In genomic region chr8:23567906-23568305, GRCm38 (mm10) we compare ENCODE assay signal across 25 mouse cellular contexts.
"Had no signal": no experiment of that assay in that cellular context is flagged by ENCODE, and none has a peak within 500 bp of the region (broad histone marks: within the 10 kb centered on the region; RNA-seq: fewer than 3 reads in every experiment).

No protein-coding gene starts in this region.

- H3K9me3 ChIP-seq: kidney, embryonic 15.5 days; limb, embryonic 12.5 days; limb, embryonic 15.5 days; midbrain, embryonic 10.5 days; midbrain, embryonic 15.5 days; neural tube, embryonic 12.5 days; neural tube, embryonic 15.5 days had no signal

- H3K9ac ChIP-seq: kidney, embryonic 15.5 days; limb, embryonic 12.5 days; limb, embryonic 15.5 days; liver, embryonic 14.5 days; liver, postnatal 0 days; lung, embryonic 14.5 days; midbrain, embryonic 15.5 days; neural tube, embryonic 12.5 days; neural tube, embryonic 15.5 days had no signal

- H3K4me2 ChIP-seq: kidney, embryonic 15.5 days; limb, embryonic 12.5 days; limb, embryonic 15.5 days; liver, embryonic 11.5 days; lung, embryonic 14.5 days; midbrain, embryonic 15.5 days; neural tube, embryonic 12.5 days; neural tube, embryonic 15.5 days had no signal

- H3K27ac ChIP-seq: kidney, embryonic 15.5 days; limb, embryonic 12.5 days; limb, embryonic 15.5 days; liver, embryonic 14.5 days; midbrain, embryonic 10.5 days; midbrain, embryonic 15.5 days; neural tube, embryonic 12.5 days; neural tube, embryonic 15.5 days; stomach, postnatal 0 days had no signal

- DNase-seq: kidney, adult 8-10 months; kidney, postnatal 14 days; kidney, postnatal 4 days; left cerebral cortex, postnatal 4 days; liver, postnatal 0 days; lung, embryonic 14.5 days; lung, postnatal 10 days; lung, postnatal 36 days; right cerebral cortex, adult 18-20 months; right cerebral cortex, postnatal 14 days; right cerebral cortex, postnatal 4 days; thymus, adult 2 months; thymus, postnatal 14 days; thymus, postnatal 4 days had no signal

- H3K36me3 ChIP-seq: kidney, embryonic 15.5 days; limb, embryonic 12.5 days; limb, embryonic 15.5 days; midbrain, embryonic 10.5 days; midbrain, embryonic 15.5 days; neural tube, embryonic 12.5 days; neural tube, embryonic 15.5 days had no signal

- H3K4me1 ChIP-seq: megakaryocyte, embryonic 14.5 days had no signal

- H3K27me3 ChIP-seq: limb, embryonic 15.5 days; megakaryocyte, embryonic 14.5 days; midbrain, embryonic 15.5 days; neural tube, embryonic 15.5 days had no signal

- H3K4me3 ChIP-seq: kidney, embryonic 15.5 days; limb, embryonic 12.5 days; limb, embryonic 15.5 days; megakaryocyte, embryonic 14.5 days; midbrain, embryonic 10.5 days; midbrain, embryonic 15.5 days; neural tube, embryonic 12.5 days; neural tube, embryonic 15.5 days had no signal

- ATAC-seq: liver, postnatal 0 days; midbrain, embryonic 15.5 days had no signal
